Mouse (Mus musculus): ENCODE measurements around the gene Pam. TPM values are rescaled to one million over a fixed set of nuclear protein-coding genes. Genes with fewer than 3 reads are reported as not detected.

Gene Pam
- polyA plus RNA-seq, 1 experiment from 2014 or later = 11.3 TPM

GRCm38 (mm10) chr1:97854256-97854655 is 241.2 kb downstream of the Pam start:
- no peak overlapping the region for H3K4me3 ChIP-seq
- no peaks in the 10 kb centered on the region for H3K4me1 ChIP-seq
- no peaks in the 10 kb centered on the region for H3K36me3 ChIP-seq (replicated peaks)
- WGBS = 85% methylated on average over 3 of the region's 3 CpGs
- no peak overlapping the region for H3K27ac ChIP-seq (replicated peaks)
- DNase-seq (ENCODE audit: low spot score) = no peak
- no peaks in the 10 kb centered on the region for H3K27me3 ChIP-seq (replicated peaks; ENCODE audit: low read depth, poor library complexity, severe bottlenecking)
- no peaks in the 10 kb centered on the region for H3K9me3 ChIP-seq

GRCm38 (mm10) chr1:97851601-97852175 is 243.8 kb downstream of the Pam start:
- H3K27ac ChIP-seq (replicated peaks) = no peak overlapping the region
- no peaks in the 10 kb centered on the region for H3K4me1 ChIP-seq
- WGBS = 94% methylated on average over 13 of the region's 13 CpGs
- H3K4me3 ChIP-seq = no peak overlapping the region
- H3K36me3 ChIP-seq (replicated peaks) = no peaks in the 10 kb centered on the region
- H3K9me3 ChIP-seq = no peaks in the 10 kb centered on the region
- no peaks in the 10 kb centered on the region for H3K27me3 ChIP-seq (replicated peaks; ENCODE audit: low read depth, poor library complexity, severe bottlenecking)
- DNase-seq (ENCODE audit: low spot score) = no peak

- H3K4me1 ChIP-seq = no peaks in the 10 kb centered on the region
- H3K27ac ChIP-seq (replicated peaks) = no peak overlapping the region
- WGBS = 71% methylated on average over 14 of the region's 14 CpGs
- no peak overlapping the region for H3K4me3 ChIP-seq
- no peaks in the 10 kb centered on the region for H3K9me3 ChIP-seq
- H3K27me3 ChIP-seq (replicated peaks; ENCODE audit: low read depth, poor library complexity, severe bottlenecking) = no peaks in the 10 kb centered on the region
- no peak for DNase-seq (ENCODE audit: low spot score)
- H3K36me3 ChIP-seq (replicated peaks) = no peaks in the 10 kb centered on the region
These were observed 246.7 kb downstream of the Pam start for GRCm38 (mm10) chr1:97848601-97849241.

- no peak overlapping the region for H3K4me3 ChIP-seq
- no peak for DNase-seq (ENCODE audit: low spot score)
These were observed 252.0 kb downstream of the Pam start for GRCm38 (mm10) chr1:97843220-97843992.

GRCm38 (mm10) chr1:97834354-97834822 is 261.1 kb downstream of the Pam start:
- H3K27me3 ChIP-seq (replicated peaks; ENCODE audit: low read depth, poor library complexity, severe bottlenecking) = no peaks in the 10 kb centered on the region
- H3K36me3 ChIP-seq (replicated peaks) = no peaks in the 10 kb centered on the region
- no peak for DNase-seq (ENCODE audit: low spot score)
- no peak overlapping the region for H3K27ac ChIP-seq (replicated peaks)
- H3K4me3 ChIP-seq = no peak overlapping the region
- 92% methylated on average over 5 of the region's 5 CpGs for WGBS
- no peaks in the 10 kb centered on the region for H3K9me3 ChIP-seq
- H3K4me1 ChIP-seq = no peaks in the 10 kb centered on the region

More at GRCm38 (mm10) chr1:97843220-97843992, 252.0 kb downstream of the Pam start:
- Histone ChIP-seq H3K27ac (replicated peaks) (no peak overlapping the region), H3K36me3 (replicated peaks) (no peaks in the 10 kb centered on the region), H3K4me1 (no peaks in the 10 kb centered on the region), H3K27me3 (replicated peaks; ENCODE audit: low read depth, poor library complexity, severe bottlenecking) (no peaks in the 10 kb centered on the region), H3K9me3 (no peaks in the 10 kb centered on the region)

GRCm38 (mm10) chr1:97833466-97834353 is 261.7 kb downstream of the Pam start:
- DNase-seq (ENCODE audit: low spot score) = no peak

GRCm38 (mm10) chr1:97828087-97828486 is 267.4 kb downstream of the Pam start:
- no peaks in the 10 kb centered on the region for H3K9me3 ChIP-seq
- no peaks in the 10 kb centered on the region for H3K27me3 ChIP-seq (replicated peaks; ENCODE audit: low read depth, poor library complexity, severe bottlenecking)
- H3K36me3 ChIP-seq (replicated peaks) = no peaks in the 10 kb centered on the region
- H3K27ac ChIP-seq (replicated peaks) = no peak overlapping the region
- no peak for DNase-seq (ENCODE audit: low spot score)
- no peak overlapping the region for H3K4me3 ChIP-seq
- no peaks in the 10 kb centered on the region for H3K4me1 ChIP-seq
- 94% methylated on average over 5 of the region's 5 CpGs for WGBS

More at GRCm38 (mm10) chr1:97833466-97834353, 261.7 kb downstream of the Pam start:
- no peaks in the 10 kb centered on the region for H3K36me3 ChIP-seq (replicated peaks)
- 77% methylated on average over 5 of the region's 5 CpGs for WGBS
- H3K27me3 ChIP-seq (replicated peaks; ENCODE audit: low read depth, poor library complexity, severe bottlenecking) = no peaks in the 10 kb centered on the region
- H3K9me3 ChIP-seq = no peaks in the 10 kb centered on the region
- no peak overlapping the region for H3K4me3 ChIP-seq
- H3K27ac ChIP-seq (replicated peaks) = no peak overlapping the region
- no peaks in the 10 kb centered on the region for H3K4me1 ChIP-seq

GRCm38 (mm10) chr1:97827566-97827965 is 267.9 kb downstream of the Pam start:
- no peaks in the 10 kb centered on the region for H3K9me3 ChIP-seq
- no peaks in the 10 kb centered on the region for H3K4me1 ChIP-seq
- no peak overlapping the region for H3K27ac ChIP-seq (replicated peaks)
- no peaks in the 10 kb centered on the region for H3K36me3 ChIP-seq (replicated peaks)
- DNase-seq (ENCODE audit: low spot score) = no peak
- H3K4me3 ChIP-seq = no peak overlapping the region
- no peaks in the 10 kb centered on the region for H3K27me3 ChIP-seq (replicated peaks; ENCODE audit: low read depth, poor library complexity, severe bottlenecking)
- WGBS = 81% methylated on average over 2 of the region's 2 CpGs

- Histone ChIP-seq H3K27me3 (replicated peaks; ENCODE audit: low read depth, poor library complexity, severe bottlenecking) (no peaks in the 10 kb centered on the region), H3K9me3 (no peaks in the 10 kb centered on the region), H3K4me1 (peaks cover 3% of the 10 kb centered on the region; the same call in 1 of the 2 replicates), H3K27ac (replicated peaks) (no peak overlapping the region), H3K4me3 (no peak overlapping the region), H3K36me3 (replicated peaks) (no peaks in the 10 kb centered on the region)
- 94% methylated on average over 7 of the region's 7 CpGs for WGBS
- no peak for DNase-seq (ENCODE audit: low spot score)
These were observed 272.5 kb downstream of the Pam start for GRCm38 (mm10) chr1:97822904-97823303.

GRCm38 (mm10) chr1:97822203-97822602 is 273.2 kb downstream of the Pam start:
- WGBS = 80% methylated on average over 5 of the region's 5 CpGs
- H3K27me3 ChIP-seq (replicated peaks; ENCODE audit: low read depth, poor library complexity, severe bottlenecking) = no peaks in the 10 kb centered on the region
- no peak overlapping the region for H3K27ac ChIP-seq (replicated peaks)
- DNase-seq (ENCODE audit: low spot score) = no peak
- H3K36me3 ChIP-seq (replicated peaks) = no peaks in the 10 kb centered on the region
- no peaks in the 10 kb centered on the region for H3K9me3 ChIP-seq
- no peak overlapping the region for H3K4me3 ChIP-seq
- H3K4me1 ChIP-seq = peaks cover 3% of the 10 kb centered on the region; the same call in 1 of the 2 replicates

GRCm38 (mm10) chr1:97821282-97821681 is 274.2 kb downstream of the Pam start:
- peaks cover 3% of the 10 kb centered on the region; the same call in 1 of the 2 replicates for H3K4me1 ChIP-seq
- no peaks in the 10 kb centered on the region for H3K36me3 ChIP-seq (replicated peaks)
- H3K27ac ChIP-seq (replicated peaks) = no peak overlapping the region
- no peak for DNase-seq (ENCODE audit: low spot score)
- no peaks in the 10 kb centered on the region for H3K27me3 ChIP-seq (replicated peaks; ENCODE audit: low read depth, poor library complexity, severe bottlenecking)
- no peaks in the 10 kb centered on the region for H3K9me3 ChIP-seq
- WGBS = 92% methylated on average over 3 of the region's 3 CpGs
- no peak overlapping the region for H3K4me3 ChIP-seq

GRCm38 (mm10) chr1:97809255-97809912 is 286.1 kb downstream of the Pam start:
- no peak for DNase-seq (ENCODE audit: low spot score)

More at GRCm38 (mm10) chr1:97809255-97809912, 286.1 kb downstream of the Pam start:
- Histone ChIP-seq H3K36me3 (replicated peaks) (no peaks in the 10 kb centered on the region), H3K4me3 (no peak overlapping the region), H3K9me3 (no peaks in the 10 kb centered on the region), H3K27me3 (replicated peaks; ENCODE audit: low read depth, poor library complexity, severe bottlenecking) (no peaks in the 10 kb centered on the region), H3K27ac (replicated peaks) (no peak overlapping the region), H3K4me1 (no peaks in the 10 kb centered on the region)
- WGBS = 58% methylated on average over 2 of the region's 2 CpGs

Data from embryonic facial prominence, embryonic 10.5 days (tissue).